Mouse (Mus musculus) ES-E14 (cell line): Measurements from ENCODE around the gene Commd6. TPM values are rescaled to one million over a fixed set of nuclear protein-coding genes. Genes with fewer than 3 reads are reported as not detected.

Source experiments
- DNase-seq: peaks from one replicate; pipeline ENCODE4 v3.0.0-alpha.2; 2013; ENCODE audit warnings: low read depth, low spot score
- H3K27ac ChIP-seq: 2 replicates; pipeline ENCODE4 v1.5.1; 2012; ENCODE audit warnings: low read depth, mild to moderate bottlenecking, low read length, moderate library complexity, mixed read lengths; ENCODE audit not compliant: poor library complexity, insufficient read depth, severe bottlenecking
- H3K36me3 ChIP-seq: 2 replicates; pipeline ENCODE4 v1.6.1; 2012; ENCODE audit warnings: mild to moderate bottlenecking, low read length, moderate library complexity, mixed read lengths; ENCODE audit not compliant: control insufficient read depth, poor library complexity, insufficient read depth, severe bottlenecking
- H3K4me1 ChIP-seq, 2 experiments: fragments of 150-350 bp in 1 of 2; sonication (generic) in 1 of 2; 2 replicates each; pipeline ENCODE4 v1.6.1; 2012; ENCODE audit warnings: low read length in 2 of 2, mild to moderate bottlenecking in 1 of 2, mixed read lengths in 1 of 2; ENCODE audit not compliant: control insufficient read depth in 2 of 2, insufficient read depth in 2 of 2, poor library complexity in 1 of 2
- H3K4me3 ChIP-seq, 2 experiments: fragments of 150-350 bp in 1 of 2; sonication (generic) in 1 of 2; 2 replicates each; pipeline ENCODE4 v1.5.1; 2012; ENCODE audit warnings: low read length in 2 of 2, low read depth in 1 of 2, mild to moderate bottlenecking in 1 of 2, mixed read lengths in 1 of 2; ENCODE audit not compliant: insufficient read depth in 1 of 2, poor library complexity in 1 of 2, severe bottlenecking in 1 of 2
- H3K9ac ChIP-seq: 2 replicates; pipeline ENCODE4 v1.6.1; 2012; ENCODE audit warnings: low read depth, mild to moderate bottlenecking, low read length, mixed read lengths; ENCODE audit not compliant: poor library complexity, insufficient read depth, severe bottlenecking
- H3K9me3 ChIP-seq: fragments of 150-350 bp; sonication (generic); 2 replicates; pipeline ENCODE4 v1.6.1; 2012; ENCODE audit warnings: low read depth, mild to moderate bottlenecking, low read length; ENCODE audit not compliant: control insufficient read depth, insufficient read depth
- CHD2 ChIP-seq: IDR thresholded peaks from 2 replicates; pipeline ENCODE4 v1.6.1; 2014; ENCODE audit warnings: mild to moderate bottlenecking, low read depth, low read length, inconsistent platforms
- HCFC1 ChIP-seq: IDR thresholded peaks from 2 replicates; pipeline ENCODE4 v1.6.1; 2012; ENCODE audit warnings: low read length, inconsistent platforms, borderline replicate concordance; ENCODE audit not compliant: insufficient read depth
- MAFK ChIP-seq: IDR thresholded peaks from 2 replicates; pipeline ENCODE4 v1.6.1; 2014; ENCODE audit warnings: mild to moderate bottlenecking, low read depth, low read length, inconsistent platforms; ENCODE audit not compliant: insufficient read depth
- ZC3H11A ChIP-seq: IDR thresholded peaks from 2 replicates; pipeline ENCODE4 v1.6.1; 2012; ENCODE audit warnings: low read depth, mild to moderate bottlenecking, inconsistent platforms, low read length, borderline replicate concordance
- ZNF384 ChIP-seq: IDR thresholded peaks from 2 replicates; pipeline ENCODE4 v1.6.1; 2012; ENCODE audit warnings: low read depth, low read length, inconsistent platforms
- in situ Hi-C, 2 experiments: fragments of 600-800 bp; cut with MboI; formaldehyde crosslinking; loops; one replicate each; pipeline ENCODE4 v1.15.1; 2025; ENCODE audit warnings: low sequenced_read_pairs in 2 of 2, inconsistent platforms in 1 of 2; ENCODE audit not compliant: unreplicated experiment in 2 of 2
- total RNA-seq: library from RNA; depleted of rRNA; stranded (reverse); fragments of 300-350 nt; gene quantifications from 2 replicates; pipeline ENCODE4 v1.2.3, GENCODE M21; 2012

Gene Commd6
- total RNA-seq, 1 experiment = 19.1 TPM

GRCm38 (mm10) chr14:101656307-101656706 lies 15.8 kb upstream of the Commd6 start:
- no peaks in the 10 kb centered on the region for H3K9me3 ChIP-seq
- H3K4me1 ChIP-seq = peaks cover 0 to 4% of the 10 kb centered on the region in 2 experiments; a peak in 2 of 4 replicates
- H3K4me3 ChIP-seq = peak overlapping the region; percentile 42 to 50; a peak in 3 of 4 replicates
- peak overlapping the region; percentile 43; the same call in 1 of the 2 replicates for H3K9ac ChIP-seq
- DNase-seq = no peak
- no peak overlapping the region for H3K27ac ChIP-seq
- peaks cover 5% of the 10 kb centered on the region; the same call in 1 of the 2 replicates for H3K36me3 ChIP-seq
- in situ Hi-C loops = no loop called here
- TF ChIP-seq CHD2 (no peak), ZNF384 (no peak), HCFC1 (peak; percentile 80), MAFK (no peak)

GRCm38 (mm10) chr14:101654526-101654909 lies 14.0 kb upstream of the Commd6 start:
- TF ChIP-seq CHD2 (no peak), ZNF384 (no peak), HCFC1 (no peak), ZC3H11A (no peak), MAFK (no peak)
- no peak for DNase-seq
- peak overlapping the region; percentile 38 to 90 for H3K4me3 ChIP-seq
- in situ Hi-C loops = no loop called here
- H3K36me3 ChIP-seq = no peaks in the 10 kb centered on the region
- H3K9ac ChIP-seq = peak overlapping the region; percentile 87
- 0 out of 2 replicates have a peak overlapping the region, but pooled peaks have one; percentile 23 for H3K27ac ChIP-seq
- no peaks in the 10 kb centered on the region; a peak in 1 of 4 replicates for H3K4me1 ChIP-seq
- no peaks in the 10 kb centered on the region for H3K9me3 ChIP-seq

- Histone ChIP-seq H3K27ac (peak within 1 kb of the TSS; percentile 23; the same call in 1 of the 2 replicates), H3K4me3 (peak within 1 kb of the TSS; percentile 38 to 90), H3K9ac (peak within 1 kb of the TSS; percentile 87), H3K9me3 (no peaks in the 10 kb centered on the region), H3K36me3 (no peaks in the 10 kb centered on the region), H3K4me1 (no peaks in the 10 kb centered on the region; a peak in 1 of 4 replicates)
- TF ChIP-seq ZC3H11A (no peak), HCFC1 (0 out of 2 replicates have a peak, but pooled peaks have one; percentile 19)
- in situ Hi-C loops = no loop called here
- DNase-seq = peak; percentile 95
These were observed 13.4 kb upstream of the Commd6 start, which contains the start of gene Uchl3 for GRCm38 (mm10) chr14:101653581-101654525. Gene Uchl3 (plus strand): TSS chr14:101653967.

- Histone ChIP-seq H3K36me3 (no peaks in the 10 kb centered on the region), H3K4me1 (no peaks in the 10 kb centered on the region; a peak in 1 of 4 replicates), H3K4me3 (no peak overlapping the region), H3K27ac (no peak overlapping the region), H3K9me3 (no peaks in the 10 kb centered on the region), H3K9ac (no peak overlapping the region)
- no peak for DNase-seq
- TF ChIP-seq HCFC1 (no peak), ZC3H11A (no peak), CHD2 (no peak), ZNF384 (no peak), MAFK (no peak)
- in situ Hi-C loops = no loop called here
These were observed 12.1 kb upstream of the Commd6 start for GRCm38 (mm10) chr14:101652571-101652970.
